Mouse (Mus musculus): ENCODE data around the gene Rarb. TPM values are rescaled to one million over a fixed set of nuclear protein-coding genes. Genes with fewer than 3 reads are reported as not detected.
"Not testable (repeated sequence)": the region's sequence is repeated elsewhere in the genome, so short reads cannot be mapped to it uniquely, and the experiment has no call there.

Rarb gene
- polyA plus RNA-seq, 1 experiment, result 19.8 TPM

DNA sequence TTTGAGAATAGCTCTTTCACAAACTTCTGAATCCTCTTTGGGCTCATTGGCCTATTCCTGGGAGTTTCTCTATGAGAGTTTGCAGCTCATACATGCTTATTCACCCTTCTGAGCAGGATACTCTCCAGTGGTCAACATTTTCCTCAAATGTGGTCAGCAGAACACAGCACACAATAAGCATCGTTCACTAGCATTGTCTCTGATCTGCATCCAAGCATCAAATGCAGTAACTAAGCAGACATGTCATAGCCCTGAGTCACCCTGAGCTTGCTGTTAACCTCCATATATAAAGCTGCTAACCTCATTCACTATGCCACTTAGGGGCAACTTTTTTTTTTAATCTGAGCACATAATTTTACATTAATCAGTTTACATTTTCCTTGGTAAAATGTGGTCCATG lies 53.1 kb downstream of the Rarb start:
- DNase-seq (ENCODE audit: low read depth), result no peak
- TF ChIP-seq POLR2A (IDR thresholded peaks at IDR 0.05; ENCODE audit: borderline replicate concordance, extremely low read depth, insufficient read depth, insufficient read length, poor library complexity, severe bottlenecking) (no peak), CTCF (IDR thresholded peaks at IDR 0.05; ENCODE audit: borderline replicate concordance, extremely low read depth, insufficient read depth, insufficient read length) (no peak)

- DNase-seq (ENCODE audit: low read depth), result peak; percentile 67
- TF ChIP-seq POLR2A (IDR thresholded peaks at IDR 0.05; ENCODE audit: borderline replicate concordance, extremely low read depth, insufficient read depth, insufficient read length, poor library complexity, severe bottlenecking) (no peak), CTCF (IDR thresholded peaks at IDR 0.05; ENCODE audit: borderline replicate concordance, extremely low read depth, insufficient read depth, insufficient read length) (no peak)
Observed at GRCm38 (mm10) chr14:16762773-16763172, 56.2 kb downstream of the Rarb start.

- TF ChIP-seq POLR2A (IDR thresholded peaks at IDR 0.05; ENCODE audit: borderline replicate concordance, extremely low read depth, insufficient read depth, insufficient read length, poor library complexity, severe bottlenecking) (no peak), CTCF (IDR thresholded peaks at IDR 0.05; ENCODE audit: borderline replicate concordance, extremely low read depth, insufficient read depth, insufficient read length) (no peak)
- DNase-seq (ENCODE audit: low read depth), result peak; percentile 65
Observed at GRCm38 (mm10) chr14:16758773-16759434, 60.1 kb downstream of the Rarb start.

DNA sequence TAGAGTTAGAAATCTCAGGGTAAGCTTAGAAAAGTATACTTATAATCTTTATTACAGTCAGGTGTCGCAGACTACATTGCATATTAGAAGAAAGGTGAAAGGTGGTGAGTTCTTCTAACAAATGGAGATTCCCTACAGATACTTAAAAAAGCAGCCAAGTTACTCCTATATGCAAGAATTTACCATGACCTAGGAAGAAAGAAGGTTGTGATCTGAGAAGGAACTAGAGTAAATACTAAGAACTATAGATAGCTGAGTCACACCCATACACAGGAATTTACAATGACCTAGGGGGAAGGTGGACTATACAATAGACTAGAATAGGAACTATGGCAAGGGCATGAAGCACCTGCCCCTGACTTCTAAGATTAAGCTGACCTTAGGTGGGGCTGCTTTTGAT lies 63.4 kb downstream of the Rarb start:
- not testable (repeated sequence) for DNase-seq (ENCODE audit: low read depth)

DNA sequence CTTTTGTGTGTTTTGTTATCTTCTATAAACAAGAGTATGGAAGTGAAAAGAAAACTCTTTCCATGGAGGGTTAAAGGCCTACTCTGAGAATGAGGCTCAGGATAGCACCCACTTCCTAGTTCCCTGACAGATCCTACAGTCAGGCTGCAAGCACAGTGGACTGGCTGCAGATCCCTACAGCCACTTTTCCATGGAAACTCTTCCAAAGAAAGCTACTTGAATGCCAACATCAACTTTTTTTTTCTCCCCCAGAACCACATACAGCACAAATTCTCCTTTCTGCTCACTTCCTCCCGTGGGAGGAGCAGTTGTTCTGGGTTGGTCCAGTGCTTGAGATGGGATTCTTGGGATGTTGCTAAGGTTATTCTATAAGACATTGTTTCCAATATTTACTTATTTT lies 66.3 kb downstream of the Rarb start:
- TF ChIP-seq CTCF (IDR thresholded peaks at IDR 0.05; ENCODE audit: borderline replicate concordance, extremely low read depth, insufficient read depth, insufficient read length) (no peak), POLR2A (IDR thresholded peaks at IDR 0.05; ENCODE audit: borderline replicate concordance, extremely low read depth, insufficient read depth, insufficient read length, poor library complexity, severe bottlenecking) (no peak)
- no peak for DNase-seq (ENCODE audit: low read depth)

- no peak for DNase-seq (ENCODE audit: low read depth)
- TF ChIP-seq CTCF (IDR thresholded peaks at IDR 0.05; ENCODE audit: borderline replicate concordance, extremely low read depth, insufficient read depth, insufficient read length) (no peak), POLR2A (IDR thresholded peaks at IDR 0.05; ENCODE audit: borderline replicate concordance, extremely low read depth, insufficient read depth, insufficient read length, poor library complexity, severe bottlenecking) (no peak)
Observed at GRCm38 (mm10) chr14:16746982-16747578, 71.9 kb downstream of the Rarb start.

DNA sequence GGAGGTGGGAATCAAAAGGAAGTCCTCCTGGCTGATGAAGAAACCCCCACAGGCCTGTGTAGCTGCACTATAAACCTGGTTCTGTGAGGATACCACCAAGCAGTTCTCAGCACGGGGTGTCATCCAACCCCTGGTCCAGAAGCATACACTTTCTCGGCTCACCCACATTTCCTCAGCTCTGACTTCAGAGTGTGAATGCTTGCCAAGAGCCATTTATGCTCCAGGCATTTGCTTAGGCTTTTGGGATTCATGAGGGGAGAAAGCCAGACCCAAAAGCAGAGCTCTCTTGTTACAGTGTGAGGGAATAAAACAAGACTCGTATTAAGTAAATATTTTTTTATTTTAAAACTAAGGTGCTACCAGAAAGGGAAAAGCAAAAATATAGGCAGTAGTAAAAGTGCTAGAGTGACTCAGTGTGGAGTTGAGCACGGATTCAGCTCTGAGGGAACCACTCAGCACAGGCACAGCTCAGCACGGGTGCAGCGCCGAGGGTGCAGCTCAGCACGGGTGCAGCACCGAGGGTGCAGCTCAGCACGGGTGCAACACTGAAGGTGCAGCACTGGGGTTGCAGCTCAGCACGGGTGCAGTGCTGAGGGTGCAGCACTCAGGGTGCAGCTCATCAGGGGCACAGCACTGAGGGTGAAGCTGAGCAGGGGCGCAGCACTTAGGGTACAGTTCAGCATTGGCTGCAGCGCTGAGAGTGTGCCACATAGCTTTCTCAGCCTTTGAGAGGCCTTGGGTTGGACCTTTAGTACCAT lies 77.8 kb downstream of the Rarb start:
- no peak for DNase-seq (ENCODE audit: low read depth)
- TF ChIP-seq CTCF (IDR thresholded peaks at IDR 0.05; ENCODE audit: borderline replicate concordance, extremely low read depth, insufficient read depth, insufficient read length), result no peak
- TF ChIP-seq POLR2A (IDR thresholded peaks at IDR 0.05; ENCODE audit: borderline replicate concordance, extremely low read depth, insufficient read depth, insufficient read length, poor library complexity, severe bottlenecking), result no peak

- TF ChIP-seq CTCF (IDR thresholded peaks at IDR 0.05; ENCODE audit: borderline replicate concordance, extremely low read depth, insufficient read depth, insufficient read length) (no peak), POLR2A (IDR thresholded peaks at IDR 0.05; ENCODE audit: borderline replicate concordance, extremely low read depth, insufficient read depth, insufficient read length, poor library complexity, severe bottlenecking) (no peak)
- peak; percentile 55 for DNase-seq (ENCODE audit: low read depth)
Observed at GRCm38 (mm10) chr14:16738538-16738937, 80.4 kb downstream of the Rarb start.

DNA sequence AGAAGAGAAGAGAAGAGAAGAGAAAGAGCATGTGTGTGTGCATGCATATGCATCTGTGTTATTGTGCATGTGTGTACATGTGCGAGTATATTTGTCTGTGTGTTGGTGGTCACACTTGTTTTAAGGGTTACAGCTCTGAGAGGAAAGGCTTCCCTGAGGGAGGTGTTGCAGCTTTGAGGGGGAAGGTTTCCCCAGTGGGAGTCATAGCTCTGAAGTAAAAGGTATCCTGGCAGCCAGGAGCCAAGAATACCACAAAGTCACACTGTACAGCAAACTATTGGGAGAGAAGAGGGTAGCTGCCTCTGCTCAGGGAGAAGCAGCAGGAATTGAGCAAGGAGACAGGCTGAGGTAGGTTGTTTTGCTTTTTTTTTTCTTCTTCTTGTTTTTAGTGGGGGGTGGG lies 81.2 kb downstream of the Rarb start:
- DNase-seq (ENCODE audit: low read depth), result no peak
- TF ChIP-seq CTCF (IDR thresholded peaks at IDR 0.05; ENCODE audit: borderline replicate concordance, extremely low read depth, insufficient read depth, insufficient read length) (no peak), POLR2A (IDR thresholded peaks at IDR 0.05; ENCODE audit: borderline replicate concordance, extremely low read depth, insufficient read depth, insufficient read length, poor library complexity, severe bottlenecking) (no peak)

DNA sequence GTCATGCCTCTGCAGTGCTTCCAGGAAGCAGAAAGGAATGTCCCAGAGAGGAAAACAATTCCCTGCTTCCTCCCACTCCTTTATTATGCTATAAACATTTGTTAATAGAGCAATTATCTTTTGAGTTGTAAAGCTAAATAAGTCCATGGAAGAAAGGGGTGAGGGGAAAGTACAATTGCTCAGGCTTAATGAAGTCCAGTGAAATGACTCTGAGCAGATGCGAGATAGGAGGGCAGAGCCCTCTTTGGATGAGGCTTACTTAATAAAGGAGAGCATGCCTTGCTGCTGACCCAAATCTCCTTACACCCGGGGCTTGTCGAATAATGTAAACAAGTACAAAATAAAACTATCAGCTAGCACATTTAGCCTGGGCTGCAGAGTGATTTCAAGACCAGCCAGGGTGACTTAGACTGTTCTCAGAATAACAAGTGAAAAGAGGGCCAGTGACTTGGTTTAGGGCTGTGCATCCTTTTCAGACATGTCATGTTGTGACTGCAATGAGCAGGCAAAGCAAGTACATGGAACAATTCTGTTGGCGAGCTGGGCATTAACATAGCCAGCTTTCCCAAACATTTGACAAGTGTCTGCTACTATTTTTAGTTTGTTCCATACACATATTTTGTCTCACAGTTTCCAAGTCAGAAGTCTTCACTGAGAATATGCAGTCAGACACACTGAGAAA lies 83.5 kb downstream of the Rarb start:
- TF ChIP-seq CTCF (IDR thresholded peaks at IDR 0.05; ENCODE audit: borderline replicate concordance, extremely low read depth, insufficient read depth, insufficient read length) (no peak), POLR2A (IDR thresholded peaks at IDR 0.05; ENCODE audit: borderline replicate concordance, extremely low read depth, insufficient read depth, insufficient read length, poor library complexity, severe bottlenecking) (no peak)
- no peak for DNase-seq (ENCODE audit: low read depth)

GRCm38 (mm10) chr14:16733595-16734298 lies 85.2 kb downstream of the Rarb start:
- peak; percentile 78 for DNase-seq (ENCODE audit: low read depth)
- TF ChIP-seq CTCF (IDR thresholded peaks at IDR 0.05; ENCODE audit: borderline replicate concordance, extremely low read depth, insufficient read depth, insufficient read length) (no peak), POLR2A (IDR thresholded peaks at IDR 0.05; ENCODE audit: borderline replicate concordance, extremely low read depth, insufficient read depth, insufficient read length, poor library complexity, severe bottlenecking) (no peak)

Measured in brain, embryonic 14.5 days (tissue).